Mouse (Mus musculus) kidney, postnatal 4 days (tissue): ENCODE data around the gene Srgap3.
"Not testable (repeated sequence)": the region's sequence is repeated elsewhere in the genome, so short reads cannot be mapped to it uniquely, and the experiment has no call there.

Source experiments
- DNase-seq, 2 experiments: peaks; one replicate each; pipeline ENCODE4 v3.0.0; 2021; ENCODE audit warnings: mixed read lengths in 2 of 2

The Srgap3 gene

GRCm38 (mm10) chr6:112735054-112735453 lies 212.0 kb downstream of the Srgap3 start:
- DNase-seq, result no peak

DNA sequence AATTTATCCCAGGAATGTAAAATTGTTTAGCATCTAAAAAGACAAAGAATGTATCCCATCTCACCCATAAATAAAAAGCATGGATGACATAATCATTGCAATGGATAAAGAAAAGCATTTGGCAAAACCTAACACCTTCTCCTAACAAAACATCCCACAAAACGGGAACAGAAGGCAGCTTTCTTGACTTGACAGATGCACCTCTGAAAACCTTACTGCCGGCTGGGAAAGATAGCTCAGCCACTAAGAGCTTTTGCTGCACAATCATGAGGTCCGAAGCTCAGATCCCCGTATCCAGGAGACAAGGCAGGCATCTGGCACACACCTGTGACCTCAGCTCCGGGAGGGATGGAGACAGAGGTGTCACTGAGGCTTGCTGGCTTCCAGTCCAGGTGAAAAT lies 213.1 kb downstream of the Srgap3 start:
- no peak for DNase-seq

DNA sequence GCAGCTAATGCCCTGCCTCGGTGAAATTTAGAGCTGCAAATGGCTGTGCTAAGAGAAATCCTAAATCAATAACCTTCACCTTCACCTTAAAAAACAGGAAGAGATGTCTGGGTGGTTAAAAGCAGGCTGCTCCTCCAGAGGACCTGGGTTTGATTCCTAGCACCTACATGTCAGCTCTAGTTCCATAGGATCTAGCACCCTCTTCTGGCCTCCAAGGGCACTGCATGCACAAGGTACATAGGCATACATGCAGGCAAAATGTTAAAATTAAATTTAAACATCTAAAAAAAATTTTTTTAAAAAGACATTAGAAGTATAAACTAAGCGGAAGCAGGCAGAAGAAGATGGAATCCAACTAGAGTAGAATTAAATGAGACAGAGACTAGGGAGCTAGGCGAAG lies 214.6 kb downstream of the Srgap3 start:
- no peak for DNase-seq

DNA sequence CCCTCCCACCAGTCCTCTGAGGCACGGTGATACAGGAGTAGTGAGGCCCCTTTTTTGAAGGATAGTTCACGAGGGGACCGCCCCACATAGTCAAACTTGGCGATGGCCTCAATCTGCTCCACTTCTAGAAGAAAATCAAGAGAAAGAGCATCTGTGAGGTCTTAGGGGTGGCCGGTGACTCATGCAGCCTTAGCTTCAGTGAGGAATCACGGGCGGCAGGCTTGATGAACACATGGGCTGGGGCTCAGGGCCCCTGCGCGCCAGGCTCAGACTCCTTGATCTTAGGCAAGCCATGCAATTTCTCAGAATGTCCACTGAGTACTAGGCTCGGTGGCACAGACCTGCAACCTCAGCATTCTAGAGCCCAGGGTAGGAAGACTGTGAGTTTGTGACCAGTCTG lies 215.7 kb downstream of the Srgap3 start:
- no peak for DNase-seq

DNA sequence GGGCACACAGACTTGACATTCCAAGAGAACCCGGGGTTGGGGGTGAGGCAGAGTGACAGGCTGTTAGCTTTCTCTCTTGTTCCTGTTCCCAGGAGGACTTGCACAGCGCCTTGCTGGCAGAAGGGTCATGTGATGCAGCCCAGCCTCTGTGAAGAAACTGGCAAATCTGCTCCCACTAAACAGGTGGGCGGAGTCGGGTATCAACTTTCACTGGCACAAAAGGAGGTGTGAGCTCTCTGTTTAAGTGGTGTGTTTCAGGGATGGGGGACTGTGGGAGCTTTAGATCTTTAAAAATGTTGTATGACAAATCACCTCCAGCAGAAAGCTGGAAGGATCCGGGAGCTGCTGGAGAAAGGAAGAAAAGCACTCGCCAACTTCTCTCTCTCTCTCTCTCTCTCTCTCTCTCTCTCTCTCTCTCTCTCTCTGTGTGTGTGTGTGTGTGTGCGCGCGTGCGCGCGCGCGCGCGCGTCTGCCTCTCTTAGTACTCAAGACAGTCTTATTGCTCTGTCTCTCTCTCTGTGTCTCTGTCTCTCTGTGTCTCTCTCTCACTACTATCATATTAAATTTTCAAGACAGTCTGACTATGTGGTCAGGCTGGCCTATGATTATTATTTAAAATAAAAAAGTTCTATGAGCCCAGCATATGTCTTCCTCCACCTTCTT lies 218.2 kb downstream of the Srgap3 start:
- peak; percentile 75 to 85 for DNase-seq

- no peak for DNase-seq
Measured at GRCm38 (mm10) chr6:112725468-112725867, 221.6 kb downstream of the Srgap3 start.

- DNase-seq, result no peak
Measured at GRCm38 (mm10) chr6:112720409-112721080, 226.5 kb downstream of the Srgap3 start.

GRCm38 (mm10) chr6:112719983-112720382 lies 227.1 kb downstream of the Srgap3 start:
- DNase-seq, result no peak

- peak; percentile 35 to 50 for DNase-seq
Measured at GRCm38 (mm10) chr6:112717168-112717567, 229.9 kb downstream of the Srgap3 start.

DNA sequence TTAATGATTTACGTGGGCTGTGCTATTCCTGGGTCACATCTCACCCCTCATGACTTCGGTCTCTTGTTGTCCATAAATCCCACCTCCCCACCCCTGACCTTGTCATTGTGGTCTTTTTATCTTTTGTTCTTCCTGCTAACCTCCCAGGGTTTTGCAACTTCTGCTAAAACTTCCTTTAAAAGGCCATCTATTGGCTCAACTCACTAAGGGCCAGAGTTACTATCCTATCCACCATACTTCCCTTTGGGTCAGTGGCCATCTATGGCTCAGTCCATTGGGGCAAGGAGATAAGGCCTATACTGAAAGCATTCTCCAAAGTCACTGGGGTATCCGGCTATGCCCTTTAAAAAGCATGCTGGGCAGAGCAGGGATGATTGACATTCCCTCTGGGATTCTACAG lies 233.1 kb downstream of the Srgap3 start:
- DNase-seq, result no peak

DNA sequence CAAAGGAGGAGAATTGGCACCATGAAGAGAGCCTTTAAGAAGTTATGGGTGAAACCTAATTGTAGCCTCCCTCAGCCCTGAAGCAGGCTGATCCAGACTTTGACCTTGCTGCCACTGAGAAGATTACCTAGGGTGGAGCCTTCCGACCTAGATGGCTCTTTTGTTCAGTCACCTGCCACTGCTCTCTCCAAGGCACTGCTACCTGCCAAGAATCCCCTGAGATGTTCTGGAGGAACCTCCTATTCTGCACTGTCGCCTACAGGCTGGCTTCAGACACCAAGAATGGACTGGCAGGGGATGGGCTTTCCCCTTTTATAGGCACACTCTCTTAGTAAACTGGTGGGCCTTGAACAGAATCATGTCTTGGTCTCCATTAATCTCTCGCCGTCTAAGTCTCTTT lies 244.8 kb downstream of the Srgap3 start:
- not testable (repeated sequence) for DNase-seq

GRCm38 (mm10) chr6:112700392-112700791 lies 246.7 kb downstream of the Srgap3 start:
- peak; percentile 77 to 78 for DNase-seq

GRCm38 (mm10) chr6:112699115-112699514 lies 248.0 kb downstream of the Srgap3 start:
- DNase-seq, result no peak

GRCm38 (mm10) chr6:112696056-112696950 lies 250.8 kb downstream of the Srgap3 start, which contains the start of gene Rad18:
TSS of gene Rad18 (minus strand) at chr6:112696686.
- DNase-seq, result peak; percentile 90 to 93

- DNase-seq, result no peak
Measured at GRCm38 (mm10) chr6:112694492-112694891, 252.6 kb downstream of the Srgap3 start.

DNA sequence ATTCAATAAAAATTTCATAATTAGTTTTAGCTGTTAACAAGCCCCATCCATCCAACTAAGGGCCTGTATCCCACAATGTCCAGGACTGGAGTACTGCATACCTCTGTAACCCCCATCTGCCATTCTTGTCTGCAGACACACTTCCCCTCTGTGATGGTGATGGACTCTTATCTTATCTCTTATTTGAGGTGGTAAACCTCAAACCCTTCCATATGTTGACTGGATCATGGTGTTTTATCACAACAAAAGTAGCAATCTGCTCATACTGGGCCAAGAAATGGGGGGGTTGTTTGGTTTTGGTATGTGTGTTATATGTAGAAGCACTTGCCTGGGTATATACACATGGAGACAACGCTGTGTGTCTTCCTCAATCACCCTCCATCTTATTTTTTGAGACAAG lies 255.5 kb downstream of the Srgap3 start:
- no peak for DNase-seq

GRCm38 (mm10) chr6:112688033-112688432 lies 259.0 kb downstream of the Srgap3 start:
- DNase-seq, result no peak

DNA sequence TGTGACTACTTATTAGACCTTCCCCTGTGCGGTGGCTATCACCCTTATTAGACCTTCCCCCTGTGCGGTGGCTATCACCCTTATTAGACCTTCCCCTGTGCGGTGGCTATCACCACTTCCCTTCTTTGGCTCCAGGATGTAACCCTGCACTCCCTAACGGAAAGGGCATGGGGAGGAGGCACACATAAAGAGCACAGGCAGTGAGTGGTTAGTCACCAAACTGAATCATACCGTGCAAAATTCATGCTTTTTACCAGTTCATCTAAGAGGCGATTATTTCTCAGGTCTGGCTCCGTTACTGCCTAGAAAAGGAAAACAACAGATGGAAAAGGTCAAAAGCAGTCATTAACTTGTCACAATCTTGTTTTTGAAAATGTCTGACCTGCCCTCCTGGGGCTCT lies 260.6 kb downstream of the Srgap3 start:
- DNase-seq, result peak in 1 of 2 experiments; percentile 12

DNA sequence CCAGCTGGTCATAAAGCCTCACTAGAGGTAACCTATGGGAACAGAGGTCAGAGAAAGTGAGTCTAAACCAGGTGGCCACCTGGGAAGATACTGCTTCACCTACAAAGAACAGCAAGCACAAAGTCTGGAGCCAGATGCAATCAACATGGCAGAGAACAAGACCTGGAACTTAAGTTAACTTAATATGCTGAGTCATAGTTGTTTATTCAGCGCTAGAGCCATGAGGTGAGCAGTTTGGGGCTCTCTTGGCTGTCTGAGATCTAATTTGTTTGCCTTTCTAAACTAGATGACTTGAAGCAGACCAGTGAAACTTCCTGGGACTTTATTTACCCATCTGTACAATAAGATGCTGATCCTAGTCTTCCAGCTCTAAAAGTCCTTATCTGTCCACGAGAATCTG lies 263.0 kb downstream of the Srgap3 start:
- DNase-seq, result no peak
